Mouse (Mus musculus): Measurements from ENCODE around the gene Gm20388.
"Not testable (repeated sequence)": the region's sequence is repeated elsewhere in the genome, so short reads cannot be mapped to it uniquely, and the experiment has no call there.

Gene Gm20388

GRCm38 (mm10) chr8:122573176-122573575, 2662.5 kb downstream of the Gm20388 start:
- not testable (repeated sequence) for DNase-seq (ENCODE audit: extremely low spot score, low spot score)

- DNase-seq (ENCODE audit: extremely low spot score, low spot score): no peak
Observed at GRCm38 (mm10) chr8:122573577-122573976, 2662.9 kb downstream of the Gm20388 start.

- DNase-seq (ENCODE audit: extremely low spot score, low spot score): no peak
Observed at GRCm38 (mm10) chr8:122574264-122574663, 2663.6 kb downstream of the Gm20388 start.

- no peak for DNase-seq (ENCODE audit: extremely low spot score, low spot score)
Observed at GRCm38 (mm10) chr8:122574667-122575251, 2664.1 kb downstream of the Gm20388 start.

GRCm38 (mm10) chr8:122575286-122575685, 2664.6 kb downstream of the Gm20388 start:
- DNase-seq (ENCODE audit: extremely low spot score, low spot score): no peak

- no peak for DNase-seq (ENCODE audit: extremely low spot score, low spot score)
Observed at GRCm38 (mm10) chr8:122575735-122576647, 2665.3 kb downstream of the Gm20388 start.

- peak; percentile 91 for DNase-seq (ENCODE audit: extremely low spot score, low spot score)
Observed at GRCm38 (mm10) chr8:122576648-122577022, 2666.0 kb downstream of the Gm20388 start, which contains the start of gene Aprt. Aprt (minus strand) TSS chr8:122576909.

- no peak for DNase-seq (ENCODE audit: extremely low spot score, low spot score)
Observed at GRCm38 (mm10) chr8:122577116-122577515, 2666.5 kb downstream of the Gm20388 start.

- DNase-seq (ENCODE audit: extremely low spot score, low spot score): no peak
Observed at GRCm38 (mm10) chr8:122579196-122579595, 2668.6 kb downstream of the Gm20388 start.

GRCm38 (mm10) chr8:122580926-122581325, 2670.3 kb downstream of the Gm20388 start:
- no peak for DNase-seq (ENCODE audit: extremely low spot score, low spot score)

- DNase-seq (ENCODE audit: extremely low spot score, low spot score): no peak
Observed at GRCm38 (mm10) chr8:122584981-122585380, 2674.3 kb downstream of the Gm20388 start.

- DNase-seq (ENCODE audit: extremely low spot score, low spot score): no peak
Observed at GRCm38 (mm10) chr8:122585411-122585891, 2674.8 kb downstream of the Gm20388 start.

- DNase-seq (ENCODE audit: extremely low spot score, low spot score): no peak
Observed at GRCm38 (mm10) chr8:122586171-122586570, 2675.5 kb downstream of the Gm20388 start.

- DNase-seq (ENCODE audit: extremely low spot score, low spot score): no peak
Observed at GRCm38 (mm10) chr8:122586749-122587148, 2676.1 kb downstream of the Gm20388 start.

- DNase-seq (ENCODE audit: extremely low spot score, low spot score): no peak
Observed at GRCm38 (mm10) chr8:122593240-122593639, 2682.6 kb downstream of the Gm20388 start.

- DNase-seq (ENCODE audit: extremely low spot score, low spot score): no peak
Observed at GRCm38 (mm10) chr8:122593783-122594507, 2683.3 kb downstream of the Gm20388 start.

- no peak for DNase-seq (ENCODE audit: extremely low spot score, low spot score)
Observed at GRCm38 (mm10) chr8:122596031-122596430, 2685.4 kb downstream of the Gm20388 start.

- no peak for DNase-seq (ENCODE audit: extremely low spot score, low spot score)
Observed at GRCm38 (mm10) chr8:122600666-122601065, 2690.0 kb downstream of the Gm20388 start.

GRCm38 (mm10) chr8:122604640-122605039, 2694.0 kb downstream of the Gm20388 start:
- no peak for DNase-seq (ENCODE audit: extremely low spot score, low spot score)

GRCm38 (mm10) chr8:122605367-122605766, 2694.7 kb downstream of the Gm20388 start:
- no peak for DNase-seq (ENCODE audit: extremely low spot score, low spot score)

GRCm38 (mm10) chr8:122606810-122607209, 2696.2 kb downstream of the Gm20388 start:
- DNase-seq (ENCODE audit: extremely low spot score, low spot score): no peak

GRCm38 (mm10) chr8:122610209-122610608, 2699.6 kb downstream of the Gm20388 start:
- no peak for DNase-seq (ENCODE audit: extremely low spot score, low spot score)
